Mouse (Mus musculus): ENCODE results near the gene Enthd1.

DNA sequence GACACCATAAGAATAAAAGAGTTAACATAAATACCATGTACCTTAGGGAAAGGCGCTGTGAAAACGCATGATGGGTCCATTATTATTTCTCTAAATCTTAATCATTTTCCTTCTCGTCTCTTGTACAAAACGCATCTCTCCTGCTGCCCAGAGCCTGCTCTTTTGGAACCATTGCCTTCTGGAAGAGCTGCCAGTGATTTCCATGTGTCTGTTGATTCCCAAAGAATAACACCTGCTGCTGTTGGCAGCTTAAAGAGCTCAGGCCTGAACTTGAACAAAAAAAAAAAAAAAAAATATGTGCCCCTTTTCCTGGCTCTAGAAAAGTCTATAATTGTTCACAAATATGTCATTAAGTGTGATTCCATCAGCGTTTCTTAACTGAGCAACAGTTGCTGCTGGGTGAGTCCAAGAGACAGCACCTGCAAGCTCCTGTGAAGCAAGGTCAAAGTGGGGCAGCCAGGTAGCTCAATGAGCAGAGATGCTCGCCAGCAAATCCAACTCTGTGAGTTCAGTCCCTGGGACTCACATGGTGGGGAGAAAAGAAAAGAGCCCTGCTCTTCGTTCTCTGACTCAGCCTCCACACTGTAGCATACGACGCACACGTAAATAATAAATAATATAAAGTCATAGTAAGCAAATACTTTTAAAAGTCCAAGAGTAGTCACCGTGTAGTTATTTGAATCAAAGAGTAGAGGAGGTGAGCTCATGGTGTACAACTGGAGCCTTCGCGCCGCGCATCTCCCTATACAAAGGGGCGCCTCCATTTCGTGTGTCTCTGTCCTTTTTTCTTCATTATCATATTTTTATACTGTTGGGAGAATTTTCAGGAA is 9.5 kb upstream of the Enthd1 start:
- no peak for TF ChIP-seq GATA1 (IDR thresholded peaks at IDR 0.05; ENCODE audit: borderline replicate concordance, low read length)
- no peak for TF ChIP-seq TAL1 (conservative IDR thresholded peaks at IDR 0.05; ENCODE audit: low read depth, low read length)
- TF ChIP-seq CTCF (IDR thresholded peaks at IDR 0.05; ENCODE audit: low read depth, low read length), result no peak
- no peak for TF ChIP-seq POLR2AphosphoS5 (IDR thresholded peaks at IDR 0.05; ENCODE audit: insufficient replicate concordance, low read depth, low read length)
